Mouse (Mus musculus) T-helper 1 cell (primary cell): ENCODE measurements around the gene 4931429L15Rik.

ENCODE experiments used
- in situ Hi-C: fragments of 300-600 bp; cut with MboI, MseI; formaldehyde crosslinking; loops from one replicate; pipeline ENCODE4 v1.15.1; 2025; ENCODE audit warnings: high pct_unique_total_duplicates

Gene 4931429L15Rik

GRCm38 (mm10) chr9:46259111-46259510, 60.7 kb downstream of the 4931429L15Rik start:
- in situ Hi-C loops, result no loop called here

GRCm38 (mm10) chr9:46257546-46257945, 62.2 kb downstream of the 4931429L15Rik start:
- in situ Hi-C loops, result no loop called here

GRCm38 (mm10) chr9:46256658-46257385, 63.0 kb downstream of the 4931429L15Rik start:
- in situ Hi-C loops, result no loop called here

GRCm38 (mm10) chr9:46256177-46256576, 63.6 kb downstream of the 4931429L15Rik start:
- in situ Hi-C loops, result no loop called here
